Mouse (Mus musculus): ENCODE results near the gene Ttc27.

Ttc27 gene

DNA sequence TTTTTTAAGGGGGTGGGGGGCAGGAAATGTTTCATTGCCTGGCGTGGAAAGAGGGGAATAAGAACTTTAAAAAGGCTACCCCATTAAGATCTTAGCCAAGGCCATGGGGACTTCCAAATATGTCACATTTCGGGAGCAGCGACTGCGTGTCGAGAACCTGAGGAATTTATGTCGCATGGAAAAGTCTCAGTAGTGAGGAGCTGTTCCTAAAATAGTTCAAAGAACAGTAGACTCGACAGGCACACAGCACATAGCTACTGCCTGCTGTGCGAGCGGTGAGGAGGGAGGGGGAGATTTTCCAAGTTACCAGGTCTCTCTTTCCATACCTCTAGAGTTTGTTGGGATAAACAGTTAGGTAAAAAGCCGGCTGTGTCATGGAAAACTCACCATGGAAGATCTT lies 159.4 kb downstream of the Ttc27 start:
- no peak for DNase-seq (ENCODE audit: low read depth, low spot score)

DNA sequence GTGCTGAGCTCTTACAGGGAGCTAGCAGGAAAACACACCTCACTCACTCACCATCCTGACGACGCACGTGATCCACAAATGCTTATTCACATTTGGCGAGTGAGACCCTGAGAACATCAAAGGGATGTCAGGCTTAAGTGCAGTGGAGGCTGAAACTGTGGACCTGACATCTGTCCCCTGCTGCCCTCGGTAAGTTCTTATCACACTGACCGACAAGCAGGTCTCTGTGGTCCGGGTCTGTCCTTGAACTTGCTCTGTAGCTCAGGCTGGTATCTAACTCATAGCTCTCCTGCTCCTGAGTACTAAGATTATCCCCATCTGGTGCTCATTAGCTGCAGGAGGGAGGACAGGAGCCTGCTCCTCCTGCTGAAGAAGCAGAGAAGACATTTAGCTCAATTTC lies 162.2 kb downstream of the Ttc27 start:
- DNase-seq (ENCODE audit: low read depth, low spot score) = no peak

DNA sequence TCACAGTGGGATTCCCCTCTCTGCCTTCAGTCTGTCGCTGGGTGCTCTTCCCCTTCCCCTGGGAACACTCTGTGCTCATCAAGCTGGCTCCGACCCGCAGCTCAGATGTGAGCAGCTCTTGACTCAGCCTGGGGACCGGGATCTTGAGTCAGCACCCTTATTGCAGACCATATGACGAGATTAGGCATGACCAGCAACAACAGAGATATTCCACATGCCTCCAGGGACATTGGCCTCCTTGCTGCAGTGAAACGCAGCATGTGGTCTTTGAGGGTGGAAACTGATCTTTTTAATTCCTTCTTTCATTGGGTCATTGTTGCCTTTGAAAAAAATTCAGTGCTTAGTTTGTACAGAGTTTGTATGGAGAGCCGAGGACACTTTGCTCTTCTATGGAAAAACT lies 169.5 kb downstream of the Ttc27 start:
- no peak for DNase-seq (ENCODE audit: low read depth, low spot score)

DNA sequence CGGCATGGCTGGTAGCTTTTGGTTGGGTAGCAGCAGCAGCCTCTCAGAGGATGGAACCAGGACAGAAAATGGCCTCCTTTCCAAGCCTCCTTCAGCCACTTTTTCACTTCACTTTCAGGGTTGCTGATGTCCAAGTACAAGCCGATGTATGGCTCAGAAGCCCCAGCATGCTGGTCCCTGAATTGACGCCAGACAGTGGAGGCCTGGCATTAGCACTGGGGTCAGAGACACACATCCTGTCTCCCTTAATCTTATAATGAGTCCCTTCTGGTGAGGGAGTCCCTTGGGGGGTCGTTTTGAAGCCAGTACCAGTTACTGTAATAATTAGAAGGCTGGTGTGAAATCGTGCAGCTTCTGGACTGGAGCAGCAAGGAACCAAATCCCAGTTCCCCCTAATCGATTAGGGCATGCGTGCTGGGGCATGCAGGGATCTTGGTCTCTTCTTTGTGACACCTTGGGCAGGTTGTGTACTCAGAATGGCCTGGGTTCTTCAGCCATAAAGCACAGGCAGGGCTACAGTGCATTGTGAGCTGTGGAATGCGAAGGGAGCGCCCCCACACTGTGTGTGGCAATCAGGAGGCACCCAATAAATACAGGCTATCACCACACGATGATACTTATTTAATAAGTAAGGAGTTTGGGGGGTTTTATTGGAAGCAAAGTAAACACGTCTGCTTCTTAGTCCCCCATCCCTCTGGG lies 171.5 kb downstream of the Ttc27 start:
- DNase-seq (ENCODE audit: low read depth, low spot score) = no peak

DNA sequence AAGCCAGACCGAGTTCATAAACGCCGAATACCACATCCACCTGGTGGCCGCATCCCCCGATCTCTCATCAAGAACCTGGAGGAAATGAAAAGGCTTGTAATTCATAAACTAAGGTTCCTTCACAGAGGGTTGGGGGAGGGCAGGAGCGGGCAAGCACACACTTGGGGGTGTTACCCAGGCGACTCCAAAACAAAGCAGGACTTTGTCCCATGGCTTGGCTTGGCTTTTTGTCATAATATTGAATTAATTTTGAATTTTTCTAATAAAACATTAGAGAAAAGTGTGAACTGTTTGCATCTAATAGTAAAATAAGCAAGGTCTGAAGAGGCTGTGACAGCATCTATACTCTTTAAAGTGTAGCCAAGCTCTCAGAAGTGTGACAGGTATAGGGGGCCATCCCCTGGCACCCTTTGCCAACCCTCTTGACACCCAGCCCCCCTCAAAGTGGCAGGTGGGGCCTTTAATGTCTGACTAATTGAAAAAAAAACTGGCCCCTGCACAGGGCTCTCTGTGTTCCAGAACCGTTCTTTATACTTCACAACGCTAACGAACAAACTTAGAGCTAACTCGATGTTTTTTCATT lies 172.1 kb downstream of the Ttc27 start:
- DNase-seq (ENCODE audit: low read depth, low spot score) = no peak

DNA sequence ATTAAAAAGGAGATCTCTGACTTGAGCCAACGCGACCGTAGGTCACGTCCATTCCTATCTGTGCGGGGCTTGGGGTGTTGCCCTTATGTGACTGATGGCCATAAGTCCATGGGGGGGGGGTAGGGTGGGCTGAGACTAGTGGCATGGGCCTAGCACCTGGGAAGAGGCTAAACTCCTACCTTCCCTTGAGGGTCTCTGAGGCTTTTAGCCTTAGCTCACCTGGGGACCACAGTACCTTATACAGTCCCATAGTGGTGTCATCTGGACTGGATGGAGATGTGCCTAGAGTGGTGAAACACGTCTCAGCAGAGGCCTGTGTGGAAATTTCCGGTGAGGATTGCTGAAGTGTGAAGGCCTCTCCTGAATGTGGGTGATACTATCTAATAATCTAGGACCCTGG lies 184.9 kb downstream of the Ttc27 start:
- DNase-seq (ENCODE audit: low read depth, low spot score) = no peak

DNA sequence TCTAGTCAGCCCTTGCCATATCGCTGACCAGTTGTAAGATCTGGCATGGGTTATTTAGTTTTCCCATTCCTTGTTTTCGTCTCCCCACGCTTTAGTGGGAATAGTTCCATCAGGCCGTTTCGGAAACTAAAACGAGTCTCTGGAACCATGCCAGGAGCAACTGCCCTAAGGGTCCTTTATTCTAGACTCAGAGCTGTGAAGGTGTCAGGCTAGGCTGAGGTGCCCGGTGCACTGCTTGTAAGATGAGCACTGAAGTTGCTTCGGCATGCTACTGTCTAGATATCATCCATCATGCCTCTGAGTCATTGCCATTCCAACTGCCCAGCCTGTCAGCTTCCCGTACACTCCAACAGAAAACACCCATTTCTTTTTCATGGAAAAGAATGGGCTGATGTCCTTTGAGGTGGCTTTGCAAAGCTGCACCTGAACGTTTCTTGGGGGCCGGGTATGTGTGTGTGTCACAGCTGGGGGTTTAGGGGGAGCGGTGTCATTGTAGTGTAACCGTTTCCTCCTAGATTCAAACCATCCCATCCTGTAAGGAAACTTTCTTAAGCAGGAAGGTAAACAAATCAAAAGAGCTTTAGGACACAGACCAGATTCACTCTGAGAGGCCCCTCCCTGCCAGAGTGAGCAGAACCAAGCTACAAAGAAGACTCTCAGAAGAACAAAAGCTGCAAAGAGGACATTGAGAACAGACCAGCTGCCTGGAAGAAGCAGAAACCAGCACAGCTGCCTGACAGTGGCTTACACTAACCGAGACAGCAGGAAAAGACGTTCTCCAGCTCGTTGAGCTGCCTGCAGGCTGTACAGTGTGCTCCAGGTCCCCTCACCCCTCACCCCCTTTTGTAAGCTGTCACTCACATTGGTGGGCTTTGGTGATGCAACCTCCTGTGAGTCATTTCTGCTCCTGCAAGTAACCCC lies 186.1 kb downstream of the Ttc27 start:
- DNase-seq (ENCODE audit: low read depth, low spot score) = no peak

DNA sequence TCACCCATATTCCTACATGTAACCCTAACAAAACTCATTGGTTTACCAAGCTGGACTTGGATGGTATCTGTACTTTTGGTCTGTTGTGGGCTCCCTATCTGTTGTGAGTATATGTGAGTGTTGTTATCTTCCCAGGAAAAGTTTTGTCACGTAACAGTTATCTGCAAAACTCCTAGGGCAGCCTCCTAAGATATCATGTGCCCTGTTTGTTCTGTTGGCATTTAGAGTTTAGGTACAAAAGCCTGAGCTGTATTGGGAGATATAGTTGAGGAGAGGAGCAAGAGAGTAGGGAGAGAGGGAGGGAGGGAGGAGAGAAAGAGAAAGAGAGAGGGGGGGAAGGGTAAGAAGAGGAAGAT lies 186.8 kb downstream of the Ttc27 start:
- no peak for DNase-seq (ENCODE audit: low read depth, low spot score)

DNA sequence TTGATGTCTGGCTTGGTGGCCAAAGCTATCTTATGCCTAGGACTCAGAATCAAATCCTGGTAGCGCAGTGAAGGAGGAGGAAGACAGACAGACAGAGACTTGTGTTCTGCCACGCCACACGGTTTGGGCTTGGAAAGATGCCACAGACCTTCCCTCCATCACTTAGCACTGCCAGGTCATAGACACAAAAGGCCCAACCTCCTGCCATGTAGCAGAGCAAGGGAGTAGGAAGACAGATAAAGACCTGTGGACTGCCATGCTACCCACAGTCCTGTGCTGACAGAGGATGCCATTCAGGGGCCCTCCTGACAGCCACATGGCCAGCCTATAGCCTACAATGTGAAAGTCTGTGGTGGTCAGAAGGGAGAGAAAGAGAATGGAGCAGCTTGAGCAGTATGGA lies 187.4 kb downstream of the Ttc27 start:
- DNase-seq (ENCODE audit: low read depth, low spot score) = no peak

DNA sequence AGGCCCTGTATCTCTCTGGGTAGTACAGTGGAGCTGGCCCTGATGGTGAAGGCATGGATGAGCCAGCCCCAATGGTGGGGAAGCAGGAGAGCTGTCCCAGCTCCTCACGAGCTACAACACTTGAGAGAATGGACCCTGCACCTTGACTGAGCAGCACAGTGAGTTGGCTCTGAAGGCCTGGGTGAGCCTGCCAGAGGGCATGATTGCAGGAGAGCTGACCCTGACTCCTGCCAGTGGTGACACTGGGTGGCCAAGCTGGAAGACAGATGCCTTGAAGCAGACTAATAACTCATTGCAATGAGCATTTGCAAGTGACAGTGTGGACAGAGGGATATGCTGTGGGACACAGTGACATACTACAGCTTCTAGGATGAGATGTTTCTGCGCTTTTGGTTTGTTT lies 195.5 kb downstream of the Ttc27 start:
- DNase-seq (ENCODE audit: low read depth, low spot score) = no peak

Measured in brain, embryonic 18.5 days (tissue).